Mouse (Mus musculus): ENCODE measurements around the gene Slc16a4. TPM values are rescaled to one million over a fixed set of nuclear protein-coding genes. Genes with fewer than 3 reads are reported as not detected.

The Slc16a4 gene
- polyA plus RNA-seq, 1 experiment from 2014 or later: 6.5 TPM

DNA sequence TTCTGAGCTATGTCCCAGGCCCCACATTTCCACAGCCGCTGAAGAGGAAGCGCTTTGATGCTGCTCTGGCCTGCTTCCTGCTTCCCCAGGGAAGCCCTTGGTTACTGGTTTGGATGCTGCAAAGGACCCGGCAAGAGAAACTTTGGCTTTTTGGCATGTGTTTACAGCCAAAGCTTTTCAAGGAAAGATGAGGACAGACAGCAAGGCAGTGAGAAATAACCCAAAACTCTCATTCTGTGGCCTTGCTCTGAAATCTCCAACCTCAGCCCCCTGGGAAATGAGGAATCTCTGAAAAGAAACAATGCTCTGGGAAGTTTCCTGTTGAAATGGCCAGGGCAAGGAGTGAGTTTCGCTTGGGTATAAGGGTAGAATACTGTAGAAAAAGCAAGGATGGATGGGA is 69.3 kb downstream of the Slc16a4 start:
- no peaks in the 10 kb centered on the region for H3K27me3 ChIP-seq (replicated peaks; ENCODE audit: control insufficient read depth, insufficient read depth, low read length)
- no peak overlapping the region for H3K4me2 ChIP-seq (ENCODE audit: low read depth, low read length)
- DNase-seq (ENCODE audit: low spot score) (no peak), ATAC-seq (ENCODE audit: low read depth) (no peak)
- no peaks in the 10 kb centered on the region for H3K36me3 ChIP-seq (ENCODE audit: control insufficient read depth, insufficient read depth, low read length)
- peaks cover 3% of the 10 kb centered on the region; the same call in 1 of the 2 replicates for H3K4me1 ChIP-seq (ENCODE audit: control insufficient read depth, insufficient read depth, low read length)
- no peaks in the 10 kb centered on the region for H3K9me3 ChIP-seq (ENCODE audit: control insufficient read depth, low read length)
- no peak overlapping the region for H3K9ac ChIP-seq (ENCODE audit: low read depth, low read length)
- no peak overlapping the region for H3K4me3 ChIP-seq (ENCODE audit: low read depth, low read length)
- no peak overlapping the region for H3K27ac ChIP-seq (replicated peaks; ENCODE audit: low read depth, low read length)
- 42% methylated on average over 4 of the region's 4 CpGs for WGBS

Other genes starting within 250 kb of the Slc16a4 start
- 0.42 and 0.46 TPM in 2 replicates for gene Kcna2, start 190.1 kb upstream of the Slc16a4 start, polyA plus RNA-seq (2014; fragmentation: Nextera tagmentation; extraction: Ambion mirVana)
- not detected in 2 replicates for gene Kcna10, start 108.2 kb upstream of the Slc16a4 start, polyA plus RNA-seq (2014; fragmentation: Nextera tagmentation; extraction: Ambion mirVana)
- not detected in 2 replicates for gene Cym, start 69.5 kb upstream of the Slc16a4 start, polyA plus RNA-seq (2014; fragmentation: Nextera tagmentation; extraction: Ambion mirVana)
- not detected in 2 replicates for gene A630076J17Rik, start 60.6 kb upstream of the Slc16a4 start, polyA plus RNA-seq (2014; fragmentation: Nextera tagmentation; extraction: Ambion mirVana)
- 0.14 TPM in 1 of 2 replicates, not detected in the other for gene Prok1, start 51.5 kb upstream of the Slc16a4 start, polyA plus RNA-seq (2014; fragmentation: Nextera tagmentation; extraction: Ambion mirVana)
- gene Lamtor5, start 12.4 kb upstream of the Slc16a4 start, polyA plus RNA-seq (2014; fragmentation: Nextera tagmentation; extraction: Ambion mirVana): 182 and 192 TPM in 2 replicates
- 13.5 and 13.7 TPM in 2 replicates for gene Rbm15, start 42.4 kb downstream of the Slc16a4 start, polyA plus RNA-seq (2014; fragmentation: Nextera tagmentation; extraction: Ambion mirVana)
- gene Kcnc4, start 168.3 kb downstream of the Slc16a4 start, polyA plus RNA-seq (2014; fragmentation: Nextera tagmentation; extraction: Ambion mirVana): 0.94 and 1.3 TPM in 2 replicates
- gene Slc6a17, start 226.8 kb downstream of the Slc16a4 start, polyA plus RNA-seq (2014; fragmentation: Nextera tagmentation; extraction: Ambion mirVana): 4.8 and 4.9 TPM in 2 replicates